Mouse (Mus musculus) Patski (cell line): ENCODE measurements at regions not wholly inside any gene's neighbourhood (a gene's known extent, or its start where the extent isn't known, plus 50 kb on each side); places are given as distances from the start of the nearest gene placed in this dataset.

Experiments used
- ATAC-seq: fragments of 100-300 bp; one replicate; pipeline ENCODE4 v1.8.0; 2021
- CTCF ChIA-PET: fragments of 350-600 bp; sonication (Branson Sonifier 250); formaldehyde crosslinking; loops from one replicate; lab custom pipeline; 2022; ENCODE audit warnings: inconsistent platforms; lab: Charles Lee
- POLR2A ChIA-PET: fragments of 350-600 bp; sonication (Branson Sonifier 250); formaldehyde crosslinking; loops from one replicate; lab custom pipeline; 2022; ENCODE audit warnings: antibody characterized with exemption, inconsistent platforms; lab: Charles Lee
- DNase-seq: peaks from one replicate; pipeline ENCODE4 v3.0.0-alpha.2; 2011; ENCODE audit warnings: low read depth, low spot score
- H3K27me3 ChIP-seq: fragments of 371-371 bp; one replicate; pipeline ENCODE4 v1.5.1; 2021
- CTCF ChIP-seq: fragments of 100-300 bp; IDR thresholded peaks from one replicate; pipeline ENCODE4 v1.5.1; 2021
- in situ Hi-C: fragments of 300-500 bp; cut with MboI; formaldehyde crosslinking; loops from 3 replicates; pipeline ENCODE4 v1.11.1; 2018; ENCODE audit warnings: low pct_unique_long_range_greater_than_20kb, mixed read lengths

DNA sequence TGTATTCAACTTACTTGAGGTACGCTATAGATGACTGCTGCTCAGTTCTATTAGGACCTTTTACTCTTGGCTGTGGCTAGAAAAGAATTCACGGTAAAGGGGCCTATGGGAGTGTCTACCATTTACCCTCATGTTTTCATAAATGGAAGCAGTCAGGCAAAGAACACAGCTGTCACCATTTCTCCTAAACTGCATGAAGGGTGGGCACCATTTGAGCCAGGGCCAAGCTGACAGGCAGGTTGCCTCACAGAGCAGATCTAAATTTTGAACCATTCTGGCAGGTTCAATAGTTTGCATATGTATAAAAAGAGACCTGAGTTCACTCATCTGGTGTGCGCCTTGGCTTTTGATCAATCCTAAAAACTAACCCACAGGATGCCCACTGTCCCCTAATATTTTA is 410.3 kb downstream of the Rwdd3 start:
- in situ Hi-C loops, result no loop called here
- no peak for ATAC-seq
- no peak for DNase-seq
- ChIA-PET CTCF (no interaction called here), POLR2A (no interaction called here)
- no peak for TF ChIP-seq CTCF
- H3K27me3 ChIP-seq, result no peaks in the 10 kb centered on the region

- POLR2A ChIA-PET, result no interaction called here
- in situ Hi-C loops, result no loop called here
- CTCF ChIA-PET, result no interaction called here
- TF ChIP-seq CTCF, result no peak
- H3K27me3 ChIP-seq, result no peaks in the 10 kb centered on the region
- no peak for ATAC-seq
- no peak for DNase-seq
Measured at GRCm38 (mm10) chr3:120748513-120748912, 423.0 kb downstream of the Rwdd3 start.

DNA sequence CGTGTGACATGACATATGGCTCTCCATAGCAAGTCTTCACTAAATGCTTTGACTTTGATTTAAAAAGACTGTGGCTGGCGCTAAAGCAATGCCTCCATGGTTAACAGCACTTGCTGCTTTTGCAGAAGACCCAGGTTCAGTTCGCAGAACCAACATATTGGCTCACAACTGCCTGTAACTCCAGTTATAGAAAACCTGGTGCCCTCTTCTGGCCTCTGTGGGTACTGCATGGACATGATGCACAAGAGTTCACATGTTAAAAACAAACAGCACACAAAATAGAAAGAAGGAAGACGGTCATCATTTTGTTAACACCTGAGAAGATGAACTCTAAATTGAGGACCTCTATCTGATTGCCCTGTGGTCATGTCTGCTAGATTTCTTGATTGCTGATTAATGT is 423.8 kb downstream of the Rwdd3 start:
- H3K27me3 ChIP-seq, result no peaks in the 10 kb centered on the region
- POLR2A ChIA-PET, result no interaction called here
- ATAC-seq (no peak), DNase-seq (no peak)
- TF ChIP-seq CTCF, result peak; percentile 54
- in situ Hi-C loops, result no loop called here
- CTCF ChIA-PET, result interaction anchor here (1.4 to 1.9 kb wide), 2 partner anchors 14 to 17 kb away, joined by 4 to 8 read pairs; no protein-coding TSS in a partner anchor

- ChIA-PET POLR2A (no interaction called here), CTCF (interaction anchor here (1.0 to 1.5 kb wide), 3 partner anchors 10 to 23 kb away, joined by 3 to 5 read pairs (median 4); no protein-coding TSS in a partner anchor)
- no peak for ATAC-seq
- no peaks in the 10 kb centered on the region for H3K27me3 ChIP-seq
- no peak for TF ChIP-seq CTCF
- in situ Hi-C loops, result no loop called here
- no peak for DNase-seq
Measured at GRCm38 (mm10) chr3:120733332-120733731, 438.2 kb downstream of the Rwdd3 start.

GRCm38 (mm10) chr3:120732391-120732790 is 439.1 kb downstream of the Rwdd3 start:
- DNase-seq, result no peak
- ATAC-seq, result no peak
- in situ Hi-C loops, result no loop called here
- POLR2A ChIA-PET, result no interaction called here
- H3K27me3 ChIP-seq, result no peaks in the 10 kb centered on the region
- no peak for TF ChIP-seq CTCF
- CTCF ChIA-PET, result interaction anchor here (1.2 to 1.9 kb wide), 5 partner anchors 11 to 29 kb away, joined by 3 to 5 read pairs (median 4); no protein-coding TSS in a partner anchor

DNA sequence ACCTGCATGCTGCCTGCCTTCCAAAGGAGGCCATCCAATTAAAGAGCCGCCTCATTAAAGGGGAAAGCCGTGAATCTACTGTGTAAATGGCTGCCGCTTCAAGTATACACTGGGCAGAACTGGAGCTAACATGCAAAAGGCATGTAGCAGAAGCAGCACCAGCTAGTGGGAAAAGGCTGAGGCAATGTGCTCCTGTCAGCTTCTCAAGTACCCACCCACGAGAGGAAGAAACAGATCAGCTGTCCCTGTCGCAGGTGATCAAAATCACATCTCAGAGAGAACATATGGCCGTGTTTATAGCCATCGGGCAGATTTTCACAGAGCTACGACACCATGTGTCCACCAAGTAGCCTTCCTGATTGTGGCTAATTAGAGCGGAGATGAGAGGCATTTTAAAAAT is 440.2 kb downstream of the Rwdd3 start:
- DNase-seq, result no peak
- CTCF ChIA-PET, result interaction anchor here (1.3 to 2.7 kb wide), 5 partner anchors 12 to 28 kb away, joined by 3 to 8 read pairs (median 4); no protein-coding TSS in a partner anchor
- no peak for TF ChIP-seq CTCF
- no peaks in the 10 kb centered on the region for H3K27me3 ChIP-seq
- in situ Hi-C loops, result no loop called here
- POLR2A ChIA-PET, result no interaction called here
- no peak for ATAC-seq

- TF ChIP-seq CTCF, result no peak
- ChIA-PET CTCF (interaction anchor here (1.3 to 2.7 kb wide), 3 partner anchors 13 to 16 kb away, joined by 3 to 8 read pairs (median 6); no protein-coding TSS in a partner anchor), POLR2A (interaction anchor here (0.6 kb wide), 1 partner anchor 1984 kb away, joined by 3 read pairs; no protein-coding TSS in a partner anchor)
- no peaks in the 10 kb centered on the region for H3K27me3 ChIP-seq
- in situ Hi-C loops, result no loop called here
- DNase-seq (no peak), ATAC-seq (no peak)
Measured at GRCm38 (mm10) chr3:120730225-120730624, 441.3 kb downstream of the Rwdd3 start.

DNA sequence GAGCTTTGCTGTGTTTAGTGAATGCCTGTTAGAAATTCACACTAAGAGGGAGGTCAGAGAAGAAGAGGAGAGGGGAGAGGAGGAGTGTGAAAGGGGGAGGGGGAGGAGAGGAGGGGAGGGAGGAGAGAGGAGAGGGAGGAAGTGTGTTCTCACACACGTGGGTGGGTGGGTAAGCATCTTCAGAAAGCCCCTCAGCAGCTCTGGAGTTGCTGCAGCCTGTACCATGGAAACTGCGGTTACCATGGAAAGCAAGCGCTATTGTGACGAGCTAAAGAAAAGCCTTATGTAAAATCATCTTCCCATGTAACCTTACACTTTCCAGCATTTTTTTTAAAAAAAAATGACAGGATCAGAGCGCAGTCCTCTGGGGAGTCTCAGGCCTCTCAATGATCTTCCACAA is 441.8 kb downstream of the Rwdd3 start:
- H3K27me3 ChIP-seq, result no peaks in the 10 kb centered on the region
- ChIA-PET POLR2A (no interaction called here), CTCF (interaction anchor here (2.2 to 2.7 kb wide), 2 partner anchors 14 to 17 kb away, joined by 6 to 8 read pairs; no protein-coding TSS in a partner anchor)
- DNase-seq (no peak), ATAC-seq (no peak)
- no peak for TF ChIP-seq CTCF
- in situ Hi-C loops, result no loop called here

DNA sequence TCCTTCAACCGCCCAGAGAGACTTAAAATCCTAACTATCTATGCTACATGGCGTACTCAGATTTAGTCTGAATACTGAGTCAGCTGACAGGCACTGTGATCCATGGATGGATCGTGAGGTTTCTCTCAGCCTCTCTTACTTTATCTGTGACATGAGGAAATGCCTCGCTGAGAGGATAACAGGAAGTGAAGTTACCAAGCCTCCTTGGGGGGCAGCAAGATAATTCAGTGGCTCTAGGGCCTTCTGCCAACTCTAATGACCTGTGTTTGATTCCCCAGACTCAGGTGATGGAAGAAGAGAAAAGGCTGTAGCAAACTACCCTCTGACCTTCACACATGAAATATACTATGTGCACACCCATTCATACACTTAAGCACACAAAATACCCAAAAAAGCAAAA is 486.3 kb downstream of the Rwdd3 start:
- ATAC-seq, result no peak

DNA sequence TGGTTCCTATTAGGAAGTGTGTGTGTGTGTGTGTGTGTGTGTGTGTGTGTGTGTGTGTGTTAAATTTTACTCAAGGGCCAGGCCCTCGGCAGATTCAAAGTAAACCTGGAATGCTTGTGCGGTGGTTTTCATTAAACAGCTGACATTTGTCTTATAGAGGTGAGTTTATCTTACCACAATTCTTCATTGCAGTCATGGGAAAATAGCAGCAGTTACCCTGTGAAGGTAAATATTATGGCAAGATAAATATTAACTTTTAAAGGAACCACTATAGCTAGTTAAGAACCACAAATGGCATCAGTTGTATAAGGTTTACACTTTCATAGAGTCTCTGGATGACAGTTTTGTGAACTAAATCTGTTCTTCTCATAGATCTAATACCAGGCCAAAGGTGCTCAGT is 495.6 kb downstream of the Rwdd3 start:
- ChIA-PET POLR2A (no interaction called here), CTCF (interaction anchor here (1.2 kb wide), 1 partner anchor 9 kb away, joined by 5 read pairs; no protein-coding TSS in a partner anchor)
- in situ Hi-C loops, result no loop called here
- H3K27me3 ChIP-seq, result no peaks in the 10 kb centered on the region
- no peak for TF ChIP-seq CTCF
- DNase-seq, result no peak
- ATAC-seq, result no peak

More for the DNA sequence above, 486.3 kb downstream of the Rwdd3 start:
- H3K27me3 ChIP-seq, result no peaks in the 10 kb centered on the region
- ChIA-PET CTCF (interaction anchor here (1.4 kb wide), 1 partner anchor 16 kb away, joined by 6 read pairs; no protein-coding TSS in a partner anchor), POLR2A (no interaction called here)
- in situ Hi-C loops, result no loop called here
- DNase-seq, result no peak
- no peak for TF ChIP-seq CTCF

GRCm38 (mm10) chr3:120668654-120669053 is 502.8 kb downstream of the Rwdd3 start:
- CTCF ChIA-PET, result interaction anchor here (2.6 kb wide), 1 partner anchor 11 kb away, joined by 17 read pairs; no protein-coding TSS in a partner anchor
- in situ Hi-C loops, result no loop called here
- H3K27me3 ChIP-seq, result no peaks in the 10 kb centered on the region
- ATAC-seq (no peak), DNase-seq (no peak)
- POLR2A ChIA-PET, result no interaction called here
- peak; percentile 50 for TF ChIP-seq CTCF
